Mouse (Mus musculus): ENCODE data around the gene Gtf2ird1. TPM values are rescaled to one million over a fixed set of nuclear protein-coding genes. Genes with fewer than 3 reads are reported as not detected.

The Gtf2ird1 gene
- polyA plus RNA-seq, 2 experiments = 99.0 to 100 TPM

DNA sequence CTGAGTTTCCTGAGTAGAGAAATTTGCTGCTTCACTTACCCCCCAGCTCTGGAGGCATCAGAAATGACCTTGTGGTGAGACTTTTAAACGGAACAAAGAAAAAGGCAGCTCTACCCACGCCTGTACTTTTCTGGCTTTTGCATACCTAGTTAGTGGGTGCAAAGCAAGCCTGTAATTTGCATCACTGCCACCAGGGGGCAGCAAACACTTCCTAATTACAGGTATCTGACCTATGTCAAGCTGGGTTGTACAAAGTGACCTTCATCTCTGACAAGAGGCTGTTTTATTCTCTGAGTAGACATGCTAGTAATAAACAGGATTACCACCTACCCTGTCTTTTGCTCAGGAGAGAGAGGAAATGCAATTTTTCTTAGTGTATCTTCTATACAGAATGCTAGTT lies 71.4 kb downstream of the Gtf2ird1 start:
- no peak for TF ChIP-seq POLR2A (IDR thresholded peaks at IDR 0.05; ENCODE audit: borderline replicate concordance, extremely low read depth, insufficient read depth, insufficient read length)
- Histone ChIP-seq H3K4me2 (replicated peaks; ENCODE audit: low read depth, low read length, severe bottlenecking) (no peak overlapping the region), H3K9ac (ENCODE audit: low read depth, low read length, severe bottlenecking) (no peak overlapping the region), H3K9me3 (ENCODE audit: control insufficient read depth, low read length) (no peaks in the 10 kb centered on the region), H3K4me3 (replicated peaks; ENCODE audit: low read length) (no peak overlapping the region), H3K27me3 (ENCODE audit: control insufficient read depth, insufficient read depth, low read length) (no peaks in the 10 kb centered on the region), H3K27ac (replicated peaks; ENCODE audit: low read depth, low read length) (no peak overlapping the region), H3K4me1 (ENCODE audit: control insufficient read depth, insufficient read depth, low read length) (no peaks in the 10 kb centered on the region), H3K36me3 (ENCODE audit: control insufficient read depth, insufficient read depth, low read length) (peaks cover 94% of the 10 kb centered on the region)
- ATAC-seq (ENCODE audit: low FRiP score, low read depth) (no peak), DNase-seq (ENCODE audit: low spot score) (peak; percentile 75)
- 51% methylated on average over 2 of the region's 2 CpGs for WGBS

DNA sequence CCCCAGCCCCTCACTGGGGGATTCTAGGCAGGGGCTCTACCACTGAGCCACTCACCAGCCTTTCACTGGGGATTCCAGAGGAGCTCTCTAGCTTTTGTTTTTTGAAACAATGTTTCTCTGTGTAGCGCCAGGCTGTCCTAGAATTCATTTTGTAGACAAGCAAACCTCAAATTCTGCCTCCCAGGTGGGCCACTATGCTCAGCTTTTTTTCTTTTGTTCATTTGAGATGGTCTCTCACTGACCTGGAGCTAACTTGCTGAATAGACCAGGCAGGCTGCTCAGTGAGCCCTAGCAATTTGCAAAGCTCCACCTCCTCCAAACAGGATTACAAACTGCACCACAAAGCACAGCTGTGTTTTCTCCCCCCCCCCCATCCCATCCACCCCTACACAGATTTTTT lies 81.3 kb downstream of the Gtf2ird1 start:
- H3K27ac ChIP-seq (replicated peaks; ENCODE audit: low read depth, low read length) = no peak overlapping the region
- peaks cover 66% of the 10 kb centered on the region for H3K36me3 ChIP-seq (ENCODE audit: control insufficient read depth, insufficient read depth, low read length)
- no peak for ATAC-seq (ENCODE audit: low FRiP score, low read depth)
- no peak overlapping the region for H3K4me2 ChIP-seq (replicated peaks; ENCODE audit: low read depth, low read length, severe bottlenecking)
- no peak overlapping the region for H3K9ac ChIP-seq (ENCODE audit: low read depth, low read length, severe bottlenecking)
- WGBS = 89% methylated on average over 1 of the region's 1 CpGs
- H3K4me3 ChIP-seq (replicated peaks; ENCODE audit: low read length) = no peak overlapping the region
- no peak for DNase-seq (ENCODE audit: low spot score)
- H3K9me3 ChIP-seq (ENCODE audit: control insufficient read depth, low read length) = no peaks in the 10 kb centered on the region
- TF ChIP-seq POLR2A (IDR thresholded peaks at IDR 0.05; ENCODE audit: borderline replicate concordance, extremely low read depth, insufficient read depth, insufficient read length) = no peak
- no peaks in the 10 kb centered on the region for H3K4me1 ChIP-seq (ENCODE audit: control insufficient read depth, insufficient read depth, low read length)
- H3K27me3 ChIP-seq (ENCODE audit: control insufficient read depth, insufficient read depth, low read length) = no peaks in the 10 kb centered on the region

DNA sequence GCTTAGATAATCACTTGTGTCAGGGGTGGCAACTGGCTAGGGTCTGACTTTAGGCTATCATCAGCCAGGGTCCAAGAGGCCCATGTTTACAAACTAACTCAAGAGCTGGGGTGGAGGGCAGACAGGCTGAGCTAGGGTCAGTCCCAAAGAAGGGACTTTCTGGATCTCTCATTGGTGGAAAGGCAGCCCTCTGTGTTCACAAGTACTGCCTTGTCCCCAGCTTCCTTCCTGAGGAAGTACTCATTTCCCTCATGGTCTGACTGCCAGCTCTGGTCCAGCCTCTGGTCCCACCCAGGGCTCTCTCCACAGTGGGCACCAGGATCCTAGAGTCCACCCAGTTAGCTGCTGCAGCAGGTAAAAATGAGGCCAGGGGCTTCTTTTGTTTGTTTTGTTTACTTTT lies 82.0 kb downstream of the Gtf2ird1 start:
- Histone ChIP-seq H3K36me3 (ENCODE audit: control insufficient read depth, insufficient read depth, low read length) (peaks cover 73% of the 10 kb centered on the region), H3K4me2 (replicated peaks; ENCODE audit: low read depth, low read length, severe bottlenecking) (no peak overlapping the region), H3K9ac (ENCODE audit: low read depth, low read length, severe bottlenecking) (no peak overlapping the region), H3K9me3 (ENCODE audit: control insufficient read depth, low read length) (no peaks in the 10 kb centered on the region), H3K4me3 (replicated peaks; ENCODE audit: low read length) (no peak overlapping the region), H3K4me1 (ENCODE audit: control insufficient read depth, insufficient read depth, low read length) (no peaks in the 10 kb centered on the region), H3K27me3 (ENCODE audit: control insufficient read depth, insufficient read depth, low read length) (no peaks in the 10 kb centered on the region), H3K27ac (replicated peaks; ENCODE audit: low read depth, low read length) (peak overlapping the region; percentile 75)
- TF ChIP-seq POLR2A (IDR thresholded peaks at IDR 0.05; ENCODE audit: borderline replicate concordance, extremely low read depth, insufficient read depth, insufficient read length) = no peak
- DNase-seq (ENCODE audit: low spot score) (no peak), ATAC-seq (ENCODE audit: low FRiP score, low read depth) (no peak)

DNA sequence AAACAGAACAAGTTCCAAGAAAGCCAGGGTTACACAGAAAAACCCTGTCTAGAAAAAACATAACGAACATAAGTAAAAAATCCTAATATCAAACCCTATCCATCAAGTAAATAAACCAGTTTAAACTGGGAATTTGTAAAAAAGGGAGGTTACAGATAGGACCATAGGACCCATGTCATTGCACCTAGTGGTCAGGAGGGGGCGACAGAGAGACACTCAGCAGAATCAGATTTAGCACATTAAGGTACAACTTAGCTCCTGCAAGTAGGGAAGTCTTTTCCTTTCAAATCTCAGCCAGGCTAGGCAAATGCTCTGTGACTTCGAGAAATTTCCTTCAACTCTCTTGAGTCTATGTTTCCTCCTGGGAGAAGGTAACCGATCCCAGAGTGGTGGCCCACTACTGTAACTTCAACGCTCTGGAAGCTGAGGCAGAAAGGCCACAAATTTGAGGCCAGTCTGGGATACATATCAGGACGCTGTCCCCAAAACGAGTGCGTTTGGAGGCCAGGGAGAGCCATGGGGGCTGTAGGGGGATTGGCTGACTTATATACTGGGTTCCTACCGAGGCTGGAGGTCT lies 82.5 kb downstream of the Gtf2ird1 start:
- Histone ChIP-seq H3K4me2 (replicated peaks; ENCODE audit: low read depth, low read length, severe bottlenecking) (no peak overlapping the region), H3K4me1 (ENCODE audit: control insufficient read depth, insufficient read depth, low read length) (no peaks in the 10 kb centered on the region), H3K9ac (ENCODE audit: low read depth, low read length, severe bottlenecking) (no peak overlapping the region), H3K9me3 (ENCODE audit: control insufficient read depth, low read length) (no peaks in the 10 kb centered on the region), H3K4me3 (replicated peaks; ENCODE audit: low read length) (no peak overlapping the region), H3K27ac (replicated peaks; ENCODE audit: low read depth, low read length) (peak overlapping the region; percentile 75), H3K36me3 (ENCODE audit: control insufficient read depth, insufficient read depth, low read length) (peaks cover 78% of the 10 kb centered on the region), H3K27me3 (ENCODE audit: control insufficient read depth, insufficient read depth, low read length) (no peaks in the 10 kb centered on the region)
- peak; percentile 67 for DNase-seq (ENCODE audit: low spot score)
- ATAC-seq (ENCODE audit: low FRiP score, low read depth) = no peak; the same call in 1 of the 2 replicates
- no peak for TF ChIP-seq POLR2A (IDR thresholded peaks at IDR 0.05; ENCODE audit: borderline replicate concordance, extremely low read depth, insufficient read depth, insufficient read length)
- 70% methylated on average over 9 of the region's 9 CpGs for WGBS

DNA sequence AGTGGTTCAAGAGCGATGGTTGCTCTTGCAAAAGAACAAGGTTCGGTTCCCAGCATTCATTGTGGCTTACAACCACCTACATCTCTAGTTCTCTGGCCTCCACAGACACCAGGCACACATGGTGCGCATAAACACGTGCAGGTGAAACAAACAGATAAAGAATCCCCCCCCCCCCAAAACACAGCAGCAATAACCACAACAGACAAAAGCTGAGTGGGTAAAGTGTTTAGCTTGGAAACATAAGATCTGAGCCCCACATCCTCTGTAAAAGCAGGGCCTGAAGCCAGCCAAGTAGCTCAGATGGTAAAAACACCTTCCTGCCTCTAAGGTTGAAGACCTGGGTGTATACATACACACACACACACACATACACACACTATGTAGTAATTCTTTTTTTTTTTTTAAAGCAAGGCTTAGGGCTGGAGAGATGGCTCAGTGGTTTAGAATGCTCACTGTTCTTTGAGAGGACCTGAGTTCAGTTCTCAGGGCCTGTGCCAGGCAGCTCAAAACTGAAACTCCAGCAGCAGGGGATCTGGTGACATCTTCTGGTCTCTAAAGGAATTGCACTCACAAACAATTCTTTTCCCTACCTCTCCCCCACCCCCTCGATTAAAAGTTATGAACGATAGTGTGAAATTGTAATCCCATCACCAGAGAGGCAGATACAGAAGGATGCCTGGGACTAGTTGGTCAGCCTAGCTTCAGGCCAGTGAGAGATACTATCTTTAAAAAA lies 83.4 kb downstream of the Gtf2ird1 start:
- WGBS = 96% methylated on average over 6 of the region's 6 CpGs
- no peak for DNase-seq (ENCODE audit: low spot score)
- ATAC-seq (ENCODE audit: low FRiP score, low read depth) = no peak
- Histone ChIP-seq H3K9ac (ENCODE audit: low read depth, low read length, severe bottlenecking) (no peak overlapping the region), H3K4me1 (ENCODE audit: control insufficient read depth, insufficient read depth, low read length) (no peaks in the 10 kb centered on the region), H3K36me3 (ENCODE audit: control insufficient read depth, insufficient read depth, low read length) (peaks cover 85% of the 10 kb centered on the region), H3K4me3 (replicated peaks; ENCODE audit: low read length) (no peak overlapping the region), H3K9me3 (ENCODE audit: control insufficient read depth, low read length) (no peaks in the 10 kb centered on the region), H3K4me2 (replicated peaks; ENCODE audit: low read depth, low read length, severe bottlenecking) (no peak overlapping the region), H3K27ac (replicated peaks; ENCODE audit: low read depth, low read length) (no peak overlapping the region), H3K27me3 (ENCODE audit: control insufficient read depth, insufficient read depth, low read length) (no peaks in the 10 kb centered on the region)
- no peak for TF ChIP-seq POLR2A (IDR thresholded peaks at IDR 0.05; ENCODE audit: borderline replicate concordance, extremely low read depth, insufficient read depth, insufficient read length)

All from limb, embryonic 14.5 days (tissue).